Mouse (Mus musculus): ENCODE measurements at regions not wholly inside any gene's neighbourhood (a gene's known extent, or its start where the extent isn't known, plus 50 kb on each side); places are given as distances from the start of the nearest gene placed in this dataset.

DNA sequence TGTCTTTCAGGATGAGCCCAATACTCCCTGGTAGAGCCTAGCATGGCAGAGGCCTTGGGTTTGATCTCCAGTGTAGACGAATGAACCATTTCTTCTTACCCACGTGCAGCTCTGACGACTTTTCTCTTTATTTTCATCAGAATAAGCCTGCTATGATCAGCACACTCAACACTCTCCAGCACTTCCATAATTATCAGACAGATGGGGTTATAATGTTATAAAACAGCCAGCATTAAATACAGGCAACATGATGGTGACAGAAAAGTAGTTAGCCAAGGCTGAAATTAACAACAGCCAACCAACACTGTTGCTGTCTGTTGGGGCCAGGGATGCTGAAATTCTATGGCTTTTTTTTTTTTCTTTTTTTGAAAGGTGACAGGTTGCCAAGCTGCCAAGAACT lies 67.7 kb upstream of the Mkln1 start:
- DNase-seq = no peak

DNA sequence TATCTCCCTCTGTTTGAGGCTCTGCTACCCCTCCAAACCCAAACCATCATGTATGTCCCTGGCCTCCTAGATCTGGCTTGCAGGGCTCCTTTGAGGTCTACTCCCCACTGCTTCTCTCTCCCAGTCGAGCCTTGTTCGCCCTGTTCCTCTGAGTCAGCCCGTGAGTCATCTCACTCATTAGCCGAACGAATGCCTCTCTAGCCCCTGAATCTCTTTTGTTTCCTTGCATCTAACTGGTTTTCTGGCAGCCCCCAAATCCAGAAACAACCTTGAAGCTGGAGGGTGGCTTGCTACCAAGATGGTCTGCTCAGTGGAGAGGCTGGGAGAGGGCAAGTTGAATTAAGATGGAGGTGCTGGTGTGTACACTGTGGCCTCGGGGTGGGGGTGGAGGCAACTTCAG lies 66.3 kb upstream of the Mkln1 start:
- no peak for DNase-seq

DNA sequence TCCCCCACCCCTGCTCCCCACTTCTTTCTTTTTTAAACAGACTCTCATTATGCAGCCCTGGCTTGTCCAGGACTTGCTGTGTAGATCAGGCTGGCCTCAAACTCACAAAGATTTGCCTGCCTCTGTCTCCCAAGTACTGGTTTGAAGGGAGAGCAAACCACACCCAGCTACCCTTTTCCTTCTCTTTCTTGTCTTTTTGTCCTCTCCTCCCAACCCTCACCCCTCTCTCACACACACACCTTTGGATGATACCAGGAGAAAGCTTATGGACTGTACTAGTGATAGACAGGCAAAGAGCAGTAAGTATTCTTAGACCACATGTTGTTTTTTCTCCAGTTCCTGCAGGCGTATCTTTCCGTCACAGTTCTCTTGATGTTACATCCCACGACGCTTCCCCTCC lies 65.8 kb upstream of the Mkln1 start:
- no peak for DNase-seq

DNA sequence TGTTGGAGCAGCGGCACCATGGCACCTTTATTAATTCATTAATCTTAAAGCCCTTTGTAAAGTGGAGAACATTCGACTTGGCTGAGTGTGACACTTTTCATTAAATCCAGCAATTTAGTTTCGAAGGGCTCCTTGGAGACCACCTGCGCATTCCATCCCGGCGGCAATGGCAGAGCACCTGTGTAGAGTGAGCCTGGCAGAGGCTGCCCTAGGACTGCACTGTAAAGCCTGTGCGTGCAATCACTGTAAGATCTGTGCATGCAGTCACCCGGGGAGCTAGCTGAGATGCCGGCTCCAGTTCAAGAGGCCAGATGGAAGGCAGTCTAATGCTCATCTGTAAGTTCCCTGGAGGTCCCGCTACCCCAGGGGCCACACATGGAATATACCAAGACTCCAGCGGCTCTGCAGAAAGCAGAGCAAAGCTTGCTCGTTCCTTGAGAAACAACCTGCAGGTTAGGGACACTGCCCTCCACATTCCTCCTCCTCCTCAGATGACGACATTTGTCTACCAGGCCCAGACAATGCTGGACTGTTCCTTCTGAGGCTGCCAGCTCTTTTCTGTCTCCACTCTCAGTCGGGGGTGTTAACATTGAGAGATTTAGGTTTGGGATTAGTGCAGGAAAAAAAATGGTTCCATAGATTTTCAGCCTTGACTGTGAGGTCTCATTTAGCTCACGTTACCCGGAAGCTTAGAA lies 65.2 kb upstream of the Mkln1 start:
- no peak for DNase-seq

DNA sequence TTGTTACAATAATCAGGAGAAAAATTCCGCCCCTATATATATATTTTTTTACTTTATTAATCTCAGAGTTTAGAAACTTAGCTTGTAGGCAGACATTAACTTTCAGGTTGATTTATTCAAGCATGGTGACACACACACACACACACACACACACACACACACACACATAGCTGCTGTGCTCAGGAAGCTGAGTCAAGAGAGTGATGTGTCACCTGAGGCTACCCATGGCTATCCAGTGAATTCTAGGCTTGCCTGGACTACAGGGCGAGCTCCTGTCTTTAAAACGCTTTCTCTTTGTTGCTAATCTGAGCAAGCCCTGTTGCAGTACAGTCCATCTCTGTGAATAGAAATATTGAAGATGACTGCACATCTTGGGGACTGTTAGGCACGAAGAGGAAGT lies 64.4 kb upstream of the Mkln1 start:
- DNase-seq = no peak

DNA sequence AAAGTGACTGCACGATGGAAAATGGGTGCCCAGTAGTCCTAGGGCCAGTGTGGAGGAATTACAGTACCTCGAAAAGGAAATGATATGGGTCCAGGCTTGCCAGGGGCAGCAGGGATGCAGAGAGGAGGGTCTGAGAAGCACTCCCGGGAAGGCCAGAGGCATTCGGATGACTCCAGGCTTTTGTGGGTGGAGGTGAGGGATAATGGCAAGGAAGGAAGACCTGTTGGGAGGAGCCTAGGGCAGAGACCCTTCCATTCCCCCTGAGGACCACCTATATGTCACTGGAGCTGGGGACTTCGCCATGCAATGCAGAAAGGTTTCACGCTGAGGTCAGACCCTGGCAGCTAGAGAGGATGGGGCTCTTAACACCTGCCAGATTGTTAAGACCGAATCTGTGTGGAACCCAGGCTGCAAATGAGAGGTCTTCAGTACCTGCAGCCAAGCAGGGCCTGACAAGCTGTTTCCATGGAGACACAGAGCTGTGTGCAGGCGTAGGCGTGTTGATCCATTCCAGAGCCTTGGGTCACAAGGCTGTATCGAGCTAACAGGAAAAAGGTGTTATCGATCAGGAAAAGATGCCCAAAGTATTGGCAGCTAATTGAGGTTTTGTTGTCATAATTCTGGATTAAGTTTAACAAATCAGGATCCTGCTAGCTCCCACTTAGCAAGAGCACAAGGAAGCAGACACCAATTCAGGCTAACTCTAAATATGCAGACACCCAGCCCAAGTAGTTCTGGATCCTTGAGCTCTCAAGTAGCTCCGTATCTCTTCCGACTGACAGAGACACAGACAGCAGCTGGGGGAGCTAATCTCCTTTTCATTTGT lies 59.2 kb upstream of the Mkln1 start:
- DNase-seq = no peak

DNA sequence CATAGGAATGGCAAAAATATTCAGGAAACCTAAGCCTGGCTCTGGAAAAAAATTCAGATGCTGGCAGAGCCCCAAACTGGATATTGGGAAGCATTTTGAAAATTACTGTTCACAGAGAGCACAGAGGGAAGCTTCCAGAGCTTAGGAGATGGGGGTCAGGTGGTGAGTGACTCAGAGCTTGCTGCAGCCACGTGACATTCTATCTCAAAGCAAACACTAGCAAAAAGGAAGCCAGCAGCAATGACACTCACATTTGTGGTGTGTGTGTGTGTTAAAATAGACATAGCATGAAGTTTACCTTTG lies 58.6 kb upstream of the Mkln1 start:
- DNase-seq = no peak

DNA sequence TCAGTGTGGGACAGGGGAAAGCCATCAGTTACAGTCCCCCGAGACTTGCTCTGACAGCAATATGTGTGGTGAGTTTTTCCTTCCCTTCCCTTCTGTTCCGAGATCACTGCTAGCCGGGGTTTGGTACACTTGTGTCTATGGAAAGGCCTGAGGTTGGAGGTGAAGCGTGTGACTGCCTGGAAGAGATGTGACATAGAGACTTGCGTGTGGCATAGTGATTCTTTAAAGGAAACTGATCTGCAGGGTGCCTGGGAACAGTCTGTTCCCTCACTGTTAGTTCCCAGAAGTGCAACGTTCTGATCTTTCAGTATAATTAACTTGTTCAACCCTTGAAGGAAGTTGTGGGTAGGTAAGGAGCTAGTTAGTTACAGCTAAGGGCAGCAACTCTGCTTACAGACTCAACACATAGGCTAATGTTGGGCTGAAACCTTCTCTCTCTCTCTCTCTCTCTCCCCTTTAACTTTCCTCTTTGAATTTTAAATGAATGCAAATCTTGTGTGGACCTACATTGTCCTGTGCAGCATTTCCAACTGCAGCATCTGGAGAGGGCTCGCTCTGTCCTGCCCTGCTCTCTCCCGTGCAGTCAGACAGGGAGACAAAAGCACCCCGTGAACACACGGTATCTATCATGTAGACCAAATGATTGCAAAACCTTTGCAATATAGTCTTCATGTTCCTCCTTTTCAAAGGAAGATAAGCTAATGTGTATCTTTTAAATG lies 53.0 kb upstream of the Mkln1 start:
- no peak for DNase-seq

DNA sequence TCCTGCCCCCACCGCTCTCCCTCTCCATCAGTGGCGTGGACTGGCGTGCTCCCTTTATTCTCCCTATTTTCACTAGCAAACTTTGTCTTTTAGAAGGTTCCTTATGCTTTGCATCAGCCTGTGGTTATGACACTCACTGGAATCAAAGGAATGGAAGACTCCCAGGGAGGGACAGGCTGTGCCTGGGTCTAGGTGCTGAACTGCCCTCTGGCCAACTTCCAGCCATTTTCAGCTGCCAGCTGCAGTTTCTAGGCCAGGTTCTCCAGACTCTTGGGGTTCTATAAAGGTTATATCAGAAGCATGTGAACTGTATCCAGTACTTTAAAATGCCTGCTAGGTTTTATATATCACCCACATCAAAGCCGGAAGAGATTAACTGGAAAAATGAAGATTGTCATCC lies 50.2 kb upstream of the Mkln1 start:
- DNase-seq = no peak
